Mouse (Mus musculus) left cerebral cortex, adult 11 months (tissue): ENCODE measurements around the gene Dusp21.

Experiments used
- DNase-seq: peaks from one replicate; pipeline ENCODE4 v3.0.0; 2022; ENCODE audit warnings: low spot score

Gene Dusp21

DNA sequence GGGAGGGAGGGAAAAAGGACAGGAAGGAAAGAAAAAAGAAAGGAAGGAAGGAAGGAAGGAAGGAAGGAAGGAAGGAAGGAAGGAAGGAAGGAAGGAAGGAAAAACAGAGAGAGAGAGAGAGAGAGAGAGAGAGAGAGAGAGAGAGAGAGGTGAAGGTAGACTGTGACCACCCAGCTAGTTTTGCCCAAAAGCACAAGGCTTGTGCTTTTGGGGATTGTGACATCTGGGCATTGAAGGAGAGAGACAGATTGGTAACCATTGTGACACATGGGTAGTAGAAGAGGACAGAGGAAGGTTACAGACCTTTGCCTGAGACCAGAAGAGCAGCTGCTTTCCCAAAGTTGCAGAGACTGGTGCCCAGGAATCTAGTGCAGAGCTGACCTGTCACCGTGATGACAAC lies at the start of gene Dusp21:
Gene Dusp21, plus strand, starts transcription at position 301 of the 400 bp plus-strand sequence.
- no peak for DNase-seq

DNA sequence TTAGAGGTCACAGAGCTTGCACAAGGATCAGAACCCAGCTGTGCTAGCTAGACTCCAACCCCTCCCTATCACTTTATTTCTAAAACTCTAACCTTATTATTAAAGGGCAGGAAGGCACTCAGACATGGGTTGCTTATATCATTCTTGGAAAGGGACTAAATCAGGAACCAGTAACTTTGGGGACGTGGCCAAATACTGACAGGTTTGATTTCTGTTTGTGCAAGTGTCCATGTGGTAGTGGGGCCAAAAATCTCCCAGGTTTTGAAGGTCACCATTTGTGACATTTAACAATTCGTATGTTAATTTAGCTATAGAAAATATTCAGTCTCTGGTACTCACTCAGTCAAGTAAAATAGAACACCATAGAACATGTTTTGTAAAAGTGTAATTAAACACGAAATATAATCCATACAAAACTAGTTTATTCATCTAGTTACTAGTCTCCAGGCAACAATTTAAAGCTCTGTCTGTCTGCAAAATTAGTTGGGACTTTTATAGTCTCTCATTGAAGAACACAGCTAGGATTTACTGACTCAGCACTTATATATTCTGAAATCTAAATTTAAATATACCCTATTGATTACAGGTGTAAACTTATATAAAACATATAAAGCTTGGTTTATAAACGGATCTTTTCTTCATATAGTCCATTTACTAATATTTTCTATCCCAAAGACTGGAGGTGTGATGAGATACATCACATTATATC lies 15.2 kb downstream of the Dusp21 start:
- no peak for DNase-seq

DNA sequence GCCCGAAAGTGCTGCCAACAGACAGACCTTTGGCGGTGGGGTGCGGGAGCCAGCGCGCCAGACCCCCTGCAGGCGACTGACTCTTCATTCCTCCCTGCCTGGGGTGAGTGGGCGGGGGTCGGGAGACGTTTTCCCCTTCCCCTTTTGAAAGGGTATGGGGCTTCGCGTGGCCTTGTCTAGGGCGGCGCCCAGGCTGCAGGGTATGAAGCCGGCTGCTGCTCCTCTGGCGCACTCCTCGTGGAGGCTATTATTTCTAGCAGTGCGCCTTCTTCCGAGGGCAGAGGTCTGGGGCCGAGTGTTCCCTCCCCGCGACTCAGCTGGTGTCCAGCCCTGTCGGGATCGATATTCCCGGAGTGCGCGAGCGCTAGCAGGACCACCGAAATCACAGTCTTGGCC lies 16.1 kb downstream of the Dusp21 start:
- DNase-seq = no peak

DNA sequence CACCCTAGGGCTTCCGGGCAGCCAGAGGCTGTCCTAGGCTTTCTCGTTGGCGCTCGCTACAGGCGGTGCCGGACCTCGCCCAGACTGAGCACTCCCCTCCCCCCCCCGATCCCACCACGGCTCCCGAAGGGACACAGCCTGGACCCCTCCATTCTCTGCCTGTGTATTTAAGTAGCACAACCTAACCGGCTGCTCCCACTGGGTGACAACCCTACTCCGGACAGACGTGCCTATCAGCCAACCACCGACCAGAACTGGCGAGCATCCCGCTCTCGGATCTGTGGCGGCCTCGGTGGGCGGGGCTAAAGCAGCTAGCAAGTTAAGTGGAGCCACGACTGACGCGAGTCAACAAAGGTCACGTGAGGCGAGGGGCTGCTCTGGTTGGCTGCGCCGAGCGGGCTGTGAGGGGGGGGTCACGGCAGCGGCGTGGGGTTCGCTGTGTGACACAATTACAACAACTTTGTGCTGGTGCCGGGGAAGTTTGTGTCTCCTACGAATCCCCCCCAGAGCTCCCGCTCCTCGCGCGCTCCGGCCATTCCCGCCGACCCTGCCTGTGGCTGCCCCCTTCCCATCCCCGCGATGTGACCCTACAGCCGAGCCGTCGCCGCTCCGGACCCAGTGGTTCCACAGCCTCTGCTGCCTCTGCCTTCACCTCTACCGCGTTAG lies 16.7 kb downstream of the Dusp21 start, which contains the start of gene Kdm6a:
Gene Kdm6a, plus strand, starts transcription at position 384 of the 666 bp plus-strand sequence.
- DNase-seq = peak; percentile 97

DNA sequence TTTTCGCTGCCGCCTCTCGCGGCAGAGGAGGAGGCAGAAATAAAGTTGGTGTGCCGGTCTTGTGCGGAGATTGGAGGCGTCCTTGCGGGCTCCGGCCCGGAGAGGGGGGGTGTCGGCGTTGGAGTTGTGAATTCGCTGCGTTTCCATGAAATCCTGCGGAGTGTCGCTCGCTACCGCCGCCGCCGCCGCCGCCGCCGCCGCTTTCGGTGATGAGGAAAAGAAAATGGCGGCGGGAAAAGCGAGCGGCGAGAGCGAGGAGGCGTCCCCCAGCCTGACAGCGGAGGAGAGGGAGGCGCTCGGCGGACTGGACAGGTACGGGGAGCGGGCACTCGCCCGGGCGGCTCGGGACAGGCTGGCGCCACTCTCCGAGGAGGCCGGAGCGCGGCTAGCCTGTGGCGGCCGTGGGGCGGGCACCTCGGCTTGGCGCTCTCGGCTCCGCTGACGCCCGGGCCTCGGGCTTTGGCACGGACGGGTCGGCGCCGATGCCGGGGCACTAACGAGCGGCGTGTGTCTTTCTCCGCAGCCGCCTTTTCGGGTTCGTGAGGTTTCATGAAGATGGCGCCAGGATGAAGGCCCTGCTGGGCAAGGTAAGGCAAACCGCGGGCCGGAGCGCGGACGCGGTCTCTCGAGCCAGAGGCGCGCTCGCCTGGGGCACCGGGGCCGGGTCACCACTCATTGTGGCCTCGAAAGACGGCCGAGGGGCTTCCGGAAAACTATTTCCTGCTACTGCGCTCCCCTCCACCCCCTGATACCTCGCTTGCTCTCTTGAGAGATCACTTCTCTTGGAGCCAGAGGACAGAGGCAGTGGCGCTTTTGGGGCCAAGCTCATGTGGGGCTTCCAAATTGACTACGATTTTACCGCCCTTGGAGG lies 17.4 kb downstream of the Dusp21 start:
- no peak for DNase-seq

DNA sequence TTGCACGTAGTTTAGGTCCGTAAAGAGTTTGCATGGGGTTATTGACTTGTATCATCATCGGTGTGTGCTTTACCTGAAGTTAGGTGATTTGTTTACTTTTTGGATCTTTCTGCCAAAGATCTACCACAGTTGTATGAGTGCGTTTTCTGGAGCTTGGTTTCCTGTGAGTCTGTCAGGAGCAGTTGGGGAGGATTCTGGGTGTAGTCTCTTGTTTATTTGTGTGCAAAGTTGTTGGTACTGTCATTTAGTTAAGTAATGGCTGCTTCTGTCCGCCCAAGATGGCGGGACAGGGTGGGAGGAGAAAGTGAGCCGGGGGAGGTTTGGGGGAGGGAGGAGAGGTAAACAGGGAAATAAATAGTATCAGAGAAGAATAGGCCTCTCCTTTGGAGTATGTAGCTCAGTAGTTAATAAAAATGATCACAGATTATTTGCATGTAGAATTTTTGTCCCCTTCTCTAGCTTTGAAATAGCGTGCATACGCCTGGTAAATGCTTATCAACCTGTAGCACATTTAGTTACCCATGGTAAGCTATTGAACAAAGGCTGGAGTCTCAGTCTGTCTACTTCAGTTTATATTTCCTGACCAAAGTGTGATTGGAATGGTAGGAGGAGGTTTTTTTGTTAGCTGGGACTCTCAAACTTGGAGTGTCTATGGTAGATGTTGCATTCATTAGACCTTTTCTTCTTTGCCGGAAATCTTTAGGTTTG lies 18.4 kb downstream of the Dusp21 start:
- no peak for DNase-seq

DNA sequence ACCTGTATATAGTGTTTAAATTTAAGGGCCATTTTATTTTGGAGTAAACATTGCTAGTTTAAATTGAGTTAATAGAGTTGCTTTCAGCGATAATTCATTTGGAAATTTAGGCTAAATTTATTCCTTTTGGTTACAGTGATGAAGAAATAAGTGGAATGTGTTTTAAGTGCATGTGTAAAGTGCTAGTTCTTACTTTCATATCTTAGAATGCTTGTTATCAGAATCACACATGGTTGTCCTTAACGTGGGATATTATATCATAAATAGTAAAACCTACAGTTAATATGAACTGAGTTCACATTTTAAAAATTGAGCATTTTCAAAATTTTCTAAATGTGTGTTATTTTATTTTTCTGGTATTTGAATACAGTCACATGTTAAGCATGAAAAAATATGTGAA lies 19.5 kb downstream of the Dusp21 start:
- DNase-seq = no peak

DNA sequence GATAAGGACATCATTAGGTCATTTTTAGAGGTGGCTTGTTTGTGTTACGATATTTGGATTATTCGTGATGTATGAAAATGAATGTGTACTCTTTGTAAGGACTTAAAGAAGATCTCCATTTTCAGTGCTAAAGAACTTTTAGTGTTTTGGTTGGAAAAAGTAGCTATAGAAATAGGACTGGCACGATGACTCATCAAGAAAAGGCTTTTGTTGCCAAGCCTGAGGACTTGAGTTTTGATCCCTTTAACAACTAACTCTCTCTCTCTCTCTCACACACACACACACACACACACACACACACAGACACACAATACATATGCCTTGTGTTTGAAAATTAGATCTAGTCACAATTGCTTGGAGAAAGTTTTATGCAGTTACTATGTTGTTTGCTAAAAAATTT lies 21.3 kb downstream of the Dusp21 start:
- DNase-seq = no peak

DNA sequence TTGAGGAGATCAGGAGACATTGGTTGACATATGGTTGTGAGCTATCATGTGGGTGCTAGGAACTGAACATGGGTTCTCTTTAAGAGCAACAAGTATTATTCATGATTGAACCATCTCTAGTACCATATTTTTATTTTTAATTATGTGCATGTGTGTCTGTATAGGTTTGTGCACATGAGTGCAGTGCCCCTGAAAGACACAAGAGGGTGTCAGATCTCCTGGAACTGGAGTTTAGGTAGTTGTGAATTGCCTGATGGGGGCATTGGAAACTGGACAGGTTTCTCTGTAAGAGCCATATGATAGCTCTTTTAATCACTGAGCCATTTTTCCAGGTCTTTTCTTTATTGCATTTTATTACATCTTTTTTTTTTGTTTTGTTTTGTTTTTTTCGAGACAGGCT lies 23.3 kb downstream of the Dusp21 start:
- DNase-seq = no peak

DNA sequence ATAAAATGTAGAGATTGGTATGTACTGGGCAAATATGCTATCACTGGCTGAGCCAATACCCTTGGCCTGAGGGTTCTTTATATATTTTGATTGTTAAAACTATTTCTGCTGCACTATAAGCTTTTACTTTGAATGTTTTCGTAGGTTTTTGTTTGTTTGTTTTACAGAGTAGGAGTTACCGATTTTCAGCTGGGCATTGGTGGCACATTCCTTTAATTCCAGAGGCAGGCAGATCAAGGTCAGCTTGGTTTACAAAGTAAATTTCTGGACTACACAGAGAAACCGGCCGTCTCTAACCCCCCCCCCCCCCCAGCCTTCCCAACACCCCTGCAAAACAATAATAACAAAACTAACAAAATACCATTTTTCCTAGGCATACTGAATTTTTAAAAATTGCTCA lies 29.2 kb downstream of the Dusp21 start:
- no peak for DNase-seq

DNA sequence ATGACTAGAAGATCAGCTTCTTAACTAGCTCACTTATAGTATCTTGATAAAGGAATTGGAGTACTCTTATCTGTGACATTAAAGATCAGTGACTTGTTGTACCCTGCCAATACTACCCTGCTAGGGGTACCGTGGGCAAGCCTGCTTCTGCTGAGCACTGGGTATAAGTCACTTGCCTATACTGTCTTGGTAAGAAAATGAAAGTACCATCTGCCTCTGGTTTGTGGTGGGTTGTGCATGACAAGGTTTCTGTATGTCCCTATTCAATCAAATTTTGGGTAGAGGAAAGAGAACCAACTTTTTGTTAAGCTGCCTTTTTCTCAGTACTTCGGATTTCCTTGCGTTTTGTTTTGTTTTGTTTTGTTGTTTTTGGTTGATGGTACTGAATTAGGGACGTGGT lies 32.1 kb downstream of the Dusp21 start:
- DNase-seq = no peak

DNA sequence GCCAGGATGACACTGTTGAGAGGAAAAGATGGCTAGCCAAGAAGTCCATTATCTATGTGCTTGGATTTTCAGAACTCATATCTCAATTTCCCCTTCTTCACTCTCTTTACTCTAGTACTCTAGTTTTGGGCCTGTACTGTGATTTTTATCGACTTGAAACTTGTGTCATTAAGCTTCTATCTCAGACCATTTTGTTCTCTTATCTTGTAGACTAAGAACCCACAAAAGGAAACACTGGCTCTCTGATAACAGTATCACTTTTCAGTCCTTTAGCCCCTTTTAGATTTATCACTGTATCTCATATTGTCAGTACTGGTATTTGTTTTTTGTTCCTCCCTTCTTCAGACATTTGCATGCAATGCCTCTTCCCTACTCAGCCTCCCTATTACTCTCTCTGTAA lies 33.8 kb downstream of the Dusp21 start:
- DNase-seq = no peak

DNA sequence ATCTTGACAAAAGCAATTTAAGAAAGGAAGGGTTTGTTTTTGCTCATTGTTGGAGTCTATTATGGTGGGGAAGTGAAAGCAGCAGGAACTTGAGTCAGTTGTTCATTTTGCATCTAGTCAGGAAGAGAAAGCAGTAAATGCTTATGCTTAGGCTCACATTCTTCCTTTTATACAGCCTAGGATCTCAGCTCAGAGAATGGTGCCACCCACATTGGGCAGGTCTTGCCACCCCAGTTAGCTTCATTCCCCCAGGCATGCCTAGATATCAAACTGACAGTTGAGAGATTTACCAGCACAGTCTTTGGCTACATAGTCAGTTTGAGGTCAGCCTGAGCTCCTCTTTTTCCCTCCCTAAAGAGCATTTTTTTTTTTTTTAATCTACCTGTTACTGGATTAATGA lies 41.5 kb downstream of the Dusp21 start:
- no peak for DNase-seq

DNA sequence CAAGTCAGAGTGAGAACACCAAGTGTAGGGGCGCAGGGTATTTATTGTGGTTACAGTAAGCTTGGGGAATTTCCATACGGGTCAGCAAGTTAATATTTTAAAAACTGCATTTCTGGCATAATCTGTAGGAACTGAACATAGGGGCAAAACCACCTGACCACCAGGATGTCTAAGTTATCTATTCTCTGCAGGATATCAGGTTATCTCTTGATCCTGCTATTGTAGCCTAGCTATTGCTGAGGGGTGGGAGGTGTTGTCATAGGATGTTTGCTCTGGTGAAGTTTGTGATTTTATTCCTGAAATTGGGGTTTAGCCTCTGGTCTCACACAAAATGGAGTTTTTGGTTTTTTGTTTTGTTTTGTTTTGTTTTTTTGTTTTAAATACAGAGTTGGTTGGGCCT lies 42.6 kb downstream of the Dusp21 start:
- no peak for DNase-seq
